Mouse (Mus musculus): ENCODE data around the gene Csrp3.

- TF ChIP-seq RAD21 (IDR thresholded peaks at IDR 0.05; ENCODE audit: low read depth, low read length) (no peak), KAT2A (IDR thresholded peaks at IDR 0.05; ENCODE audit: insufficient replicate concordance, low read length) (no peak), POLR2A (IDR thresholded peaks at IDR 0.05; ENCODE audit: low read depth, low read length) (no peak), MAX (IDR thresholded peaks at IDR 0.05; ENCODE audit: low read length) (no peak), CTCF (conservative IDR thresholded peaks at IDR 0.05 in 1 of 2, IDR thresholded peaks at IDR 0.05 in 1 of 2; ENCODE audit: low read depth in 2 of 2, low read length in 2 of 2) (no peak), POLR2AphosphoS2 (IDR thresholded peaks at IDR 0.05; ENCODE audit: low read depth, low read length) (no peak), ZMIZ1 (IDR thresholded peaks at IDR 0.05; ENCODE audit: low read depth, low read length) (no peak), TBP (conservative IDR thresholded peaks at IDR 0.05; ENCODE audit: low read depth, low read length) (no peak), USF2 (conservative IDR thresholded peaks at IDR 0.05; ENCODE audit: low read depth, low read length) (no peak)
These were observed 3.8 kb upstream of the Csrp3 start for GRCm38 (mm10) chr7:48851529-48852104.

Data from CH12.LX (cell line).